Mouse (Mus musculus): Measurements from ENCODE around the gene Ralgds. TPM values are rescaled to one million over a fixed set of nuclear protein-coding genes. Genes with fewer than 3 reads are reported as not detected.
A peak's percentile ranks its signal among the peaks of the same experiment; 100 is the strongest.

The Ralgds gene
- polyA plus RNA-seq, 1 experiment: 36.6 TPM

GRCm38 (mm10) chr2:28598692-28599568 lies 86.0 kb downstream of the Ralgds start:
- H3K27me3 ChIP-seq (ENCODE audit: control insufficient read depth, insufficient read depth, low read length): no peaks in the 10 kb centered on the region
- H3K4me1 ChIP-seq (ENCODE audit: control insufficient read depth, insufficient read depth, insufficient read length): peaks cover 4% of the 10 kb centered on the region; the same call in 1 of the 2 replicates
- no peak overlapping the region for H3K4me3 ChIP-seq (ENCODE audit: extremely low read depth, insufficient read depth, insufficient read length)
- WGBS: 24% methylated on average over 12 of the region's 12 CpGs
- no peak overlapping the region for H3K27ac ChIP-seq (ENCODE audit: insufficient read depth, low read length)
- no peak for TF ChIP-seq CTCF (IDR thresholded peaks at IDR 0.05; ENCODE audit: extremely low read depth, insufficient read depth, insufficient read length, insufficient replicate concordance)
- TF ChIP-seq POLR2A (IDR thresholded peaks at IDR 0.05; ENCODE audit: low read depth, low read length): no peak
- no peaks in the 10 kb centered on the region for H3K36me3 ChIP-seq (ENCODE audit: control insufficient read depth, insufficient read depth, low read length)
- DNase-seq (ENCODE audit: low read depth in 1 of 2, low spot score in 2 of 2): no peak

DNA sequence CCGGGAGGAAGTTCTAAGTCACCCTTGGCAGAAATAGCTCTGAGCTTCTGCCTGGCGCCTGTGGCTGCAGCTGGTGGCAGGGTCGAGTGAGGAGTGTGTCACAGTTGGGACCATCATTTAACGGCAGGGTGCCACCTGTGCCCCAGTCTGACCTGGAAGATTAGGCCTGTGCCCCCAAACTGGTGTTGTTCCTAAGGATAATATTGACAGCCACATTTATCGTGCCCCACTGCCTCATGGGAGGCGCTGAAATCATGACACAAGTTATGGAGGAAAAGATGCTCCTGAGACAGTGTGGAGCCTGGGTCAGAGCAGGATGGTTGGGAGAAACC lies 86.6 kb downstream of the Ralgds start:
- 11% methylated on average over 6 of the region's 6 CpGs for WGBS
- Histone ChIP-seq H3K36me3 (ENCODE audit: control insufficient read depth, insufficient read depth, low read length) (no peaks in the 10 kb centered on the region), H3K27me3 (ENCODE audit: control insufficient read depth, insufficient read depth, low read length) (no peaks in the 10 kb centered on the region), H3K4me1 (ENCODE audit: control insufficient read depth, insufficient read depth, insufficient read length) (peaks cover 4% of the 10 kb centered on the region; the same call in 1 of the 2 replicates), H3K4me3 (ENCODE audit: extremely low read depth, insufficient read depth, insufficient read length) (no peak overlapping the region), H3K27ac (ENCODE audit: insufficient read depth, low read length) (no peak overlapping the region)
- TF ChIP-seq CTCF (IDR thresholded peaks at IDR 0.05; ENCODE audit: extremely low read depth, insufficient read depth, insufficient read length, insufficient replicate concordance): no peak
- no peak for TF ChIP-seq POLR2A (IDR thresholded peaks at IDR 0.05; ENCODE audit: low read depth, low read length)
- DNase-seq (ENCODE audit: low read depth in 1 of 2, low spot score in 2 of 2): no peak

DNA sequence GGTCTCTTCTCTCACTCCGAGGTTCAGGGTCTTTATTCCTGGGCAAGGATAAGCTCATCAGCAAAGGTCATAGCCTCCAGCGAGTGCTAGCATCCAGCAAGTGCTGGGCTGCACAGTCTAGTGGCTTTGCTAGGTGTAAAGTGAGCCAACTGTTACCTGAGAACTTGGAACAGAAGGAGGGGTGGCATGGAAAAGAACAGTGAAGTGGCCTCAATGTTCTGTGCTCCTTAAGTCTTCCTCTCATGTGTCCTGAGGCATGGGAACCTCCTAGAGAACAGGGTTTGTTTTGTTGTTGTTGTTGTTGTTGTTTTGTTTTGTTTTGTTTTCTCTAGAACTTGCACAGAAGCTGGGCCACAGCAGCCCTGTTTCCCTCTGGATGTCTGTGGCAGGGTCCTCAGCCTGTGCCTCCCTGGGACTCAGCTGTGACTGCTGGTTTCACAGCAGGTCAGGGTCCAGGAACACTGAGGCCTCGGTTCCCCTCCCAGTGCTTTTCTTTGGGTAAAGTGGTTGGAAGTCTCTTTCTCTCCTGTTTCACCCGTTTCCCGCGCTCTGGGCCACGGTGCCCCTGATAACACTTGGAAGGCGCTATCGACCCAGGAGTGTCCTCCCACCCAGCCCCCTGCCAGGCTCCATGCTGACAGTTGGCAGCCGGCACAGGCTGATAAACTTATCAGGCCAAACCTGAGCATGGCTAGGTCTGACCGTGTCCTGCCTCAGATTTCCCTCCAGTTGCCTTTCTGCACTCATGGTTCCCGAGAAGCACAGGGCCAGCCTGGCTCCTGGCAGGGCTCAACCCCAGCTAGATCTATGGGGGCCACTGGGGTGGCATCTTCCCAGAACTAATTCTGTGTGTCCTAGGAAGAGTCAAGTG lies 89.0 kb downstream of the Ralgds start:
- Histone ChIP-seq H3K36me3 (ENCODE audit: control insufficient read depth, insufficient read depth, low read length) (no peaks in the 10 kb centered on the region), H3K27me3 (ENCODE audit: control insufficient read depth, insufficient read depth, low read length) (no peaks in the 10 kb centered on the region), H3K4me1 (ENCODE audit: control insufficient read depth, insufficient read depth, insufficient read length) (peaks cover 14% of the 10 kb centered on the region), H3K4me3 (ENCODE audit: extremely low read depth, insufficient read depth, insufficient read length) (no peak overlapping the region), H3K27ac (ENCODE audit: insufficient read depth, low read length) (peak overlapping the region; percentile 32; the same call in 1 of the 2 replicates)
- 81% methylated on average over 12 of the region's 12 CpGs for WGBS
- no peak for DNase-seq (ENCODE audit: low read depth in 1 of 2, low spot score in 2 of 2)
- no peak for TF ChIP-seq CTCF (IDR thresholded peaks at IDR 0.05; ENCODE audit: extremely low read depth, insufficient read depth, insufficient read length, insufficient replicate concordance)
- TF ChIP-seq POLR2A (IDR thresholded peaks at IDR 0.05; ENCODE audit: low read depth, low read length): no peak

Other genes with a start within 250 kb of the Ralgds start
- 0.39 and 0.81 TPM in 2 replicates for gene Ppp1r26, start 66.3 kb upstream of the Ralgds start, polyA plus RNA-seq (2012; rRNA removed)
- not detected in 2 replicates for gene 1700007K13Rik, start 46.8 kb upstream of the Ralgds start, polyA plus RNA-seq (2012; rRNA removed)
- gene Mrps2, start 45.1 kb upstream of the Ralgds start, polyA plus RNA-seq (2012; rRNA removed): 19.9 and 24.2 TPM in 2 replicates
- 2.9 and 3.7 TPM in 2 replicates for gene Gbgt1, start 16.2 kb upstream of the Ralgds start, polyA plus RNA-seq (2012; rRNA removed)
- 0.46 TPM in 1 of 2 replicates, not detected in the other for gene Gm10134, start 7.0 kb upstream of the Ralgds start, polyA plus RNA-seq (2012; rRNA removed)
- 1,405 and 1,688 TPM in 2 replicates for gene Cel, start 50.3 kb downstream of the Ralgds start, polyA plus RNA-seq (2012; rRNA removed)
- 13.3 and 15.4 TPM in 2 replicates for gene Gtf3c5, start 70.6 kb downstream of the Ralgds start, polyA plus RNA-seq (2012; rRNA removed)
- gene Gfi1b, start 108.9 kb downstream of the Ralgds start, polyA plus RNA-seq (2012; rRNA removed): 22.1 and 31.1 TPM in 2 replicates
- 12.1 and 12.5 TPM in 2 replicates for gene Tsc1, start 128.1 kb downstream of the Ralgds start, polyA plus RNA-seq (2012; rRNA removed)
- 2.4 and 5.0 TPM in 2 replicates for gene Spaca9, start 186.6 kb downstream of the Ralgds start, polyA plus RNA-seq (2012; rRNA removed)
- gene Ak8, start 187.0 kb downstream of the Ralgds start, polyA plus RNA-seq (2012; rRNA removed): 0.69 and 0.94 TPM in 2 replicates

All from spleen, adult 2 months (tissue).